Mouse (Mus musculus): Measurements from ENCODE around the gene Gm36079.
"Not testable (repeated sequence)": the region's sequence is repeated elsewhere in the genome, so short reads cannot be mapped to it uniquely, and the experiment has no call there.

The Gm36079 gene

DNA sequence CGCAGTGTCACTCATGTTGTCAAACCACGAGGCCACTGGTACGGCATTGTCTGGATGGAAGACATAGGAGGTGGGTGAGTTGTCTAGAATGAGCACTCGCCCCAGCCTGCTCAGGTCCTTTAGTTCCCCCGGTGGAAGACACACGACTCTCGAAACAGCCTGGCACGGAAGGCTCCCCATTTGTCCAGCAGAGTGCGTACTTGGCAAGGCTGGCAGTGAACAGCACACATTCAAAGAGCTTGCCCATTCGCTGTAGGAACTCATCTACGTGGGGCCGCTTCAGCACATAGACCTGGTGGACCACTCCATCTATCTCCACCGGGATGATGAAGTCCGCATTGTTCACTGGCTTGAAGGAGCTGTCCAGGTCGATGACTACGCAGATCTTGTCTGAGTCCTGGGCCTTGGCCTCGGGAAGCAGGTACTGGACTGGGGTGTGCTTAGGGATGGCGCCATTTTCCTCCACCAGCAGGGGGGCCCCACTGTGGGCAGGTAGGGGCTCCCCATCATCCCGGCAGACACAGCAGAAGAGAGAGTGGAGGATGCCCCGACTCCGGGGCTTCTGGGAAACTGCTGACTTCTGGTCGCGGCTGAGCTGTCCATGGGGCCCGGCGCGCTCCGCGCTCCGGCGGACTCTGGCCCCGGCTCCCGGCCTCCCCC is 11.3 kb downstream of the Gm36079 start:
- not testable (repeated sequence) for DNase-seq (ENCODE audit: low read depth)

DNA sequence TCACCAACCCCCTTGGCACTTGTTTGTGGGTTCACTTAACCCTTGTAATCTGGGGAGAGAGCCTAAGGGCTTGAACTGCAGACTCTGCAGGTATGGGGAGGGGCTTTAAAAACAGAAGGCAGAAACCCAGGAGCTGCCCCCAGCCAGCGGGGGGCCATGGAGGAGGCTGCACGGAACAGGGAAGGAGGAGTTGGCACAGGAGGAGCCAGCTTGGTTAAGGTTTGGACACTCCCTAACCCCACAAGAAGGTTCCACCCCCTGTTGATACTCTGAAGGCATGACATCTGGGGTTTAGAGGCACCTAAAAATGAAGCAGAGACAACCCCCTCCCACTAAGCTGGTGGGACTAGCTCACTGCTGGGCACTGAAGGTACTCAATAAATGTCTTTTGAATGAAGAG is 12.8 kb downstream of the Gm36079 start:
- DNase-seq (ENCODE audit: low read depth) = not testable (repeated sequence)

DNA sequence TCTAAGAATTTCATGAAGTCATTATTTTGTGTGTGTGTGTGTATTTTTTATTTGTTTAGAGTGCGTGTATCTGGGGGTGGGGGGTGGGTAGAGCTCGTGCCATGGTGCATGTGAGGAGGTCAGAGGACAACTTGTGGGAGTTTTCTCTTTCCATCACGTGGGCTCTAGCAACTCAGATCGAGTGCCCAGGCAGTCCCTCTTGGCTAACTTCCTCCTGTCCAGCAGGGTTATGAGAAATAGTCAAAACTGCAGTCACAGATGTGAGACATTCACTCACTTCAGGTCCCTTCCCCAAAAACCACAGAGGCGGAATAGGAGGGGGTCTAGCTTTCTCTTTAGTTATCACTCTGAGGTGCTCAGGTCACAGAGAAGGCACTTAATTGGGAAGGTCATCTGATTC is 13.3 kb downstream of the Gm36079 start:
- DNase-seq (ENCODE audit: low read depth) = not testable (repeated sequence)

DNA sequence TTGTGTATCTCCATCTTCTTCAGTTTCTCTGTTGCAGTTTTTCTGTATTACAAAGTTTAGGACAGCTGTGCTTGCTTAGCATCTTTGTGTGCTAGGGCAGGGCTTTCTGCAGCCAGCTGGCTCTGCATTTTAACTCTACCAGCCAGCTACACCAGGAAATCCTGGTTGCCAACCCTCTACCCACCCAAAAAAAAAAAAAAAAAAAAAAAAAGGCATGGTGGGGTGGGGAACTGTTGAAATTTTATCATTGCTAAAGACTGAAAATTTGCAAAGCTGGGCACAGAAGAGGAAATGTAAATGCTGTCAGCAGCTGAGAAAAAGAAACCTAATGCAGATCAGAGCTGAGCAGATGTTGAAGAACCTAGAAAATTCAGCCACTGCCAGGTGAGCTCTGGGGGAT is 16.7 kb downstream of the Gm36079 start:
- not testable (repeated sequence) for DNase-seq (ENCODE audit: low read depth)

DNA sequence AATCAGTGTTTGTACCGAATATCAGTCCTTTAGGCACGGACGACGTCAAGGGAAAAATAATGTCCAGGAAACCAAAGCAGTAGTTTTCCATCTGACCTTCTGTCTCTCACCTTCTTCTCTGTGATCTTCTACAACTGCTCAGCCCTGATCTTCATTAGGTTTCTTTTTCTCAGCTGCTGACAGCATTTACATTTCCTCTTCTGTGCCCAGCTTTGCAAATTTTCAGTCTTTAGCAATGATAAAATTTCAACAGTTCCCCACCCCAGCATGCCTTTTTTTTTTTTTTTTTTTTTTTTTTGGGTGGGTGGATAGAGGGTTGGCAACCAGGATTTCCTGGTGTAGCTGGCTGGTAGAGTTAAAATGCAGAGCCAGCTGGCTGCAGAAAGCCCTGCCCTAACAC is 27.6 kb downstream of the Gm36079 start:
- DNase-seq (ENCODE audit: low read depth) = not testable (repeated sequence)

DNA sequence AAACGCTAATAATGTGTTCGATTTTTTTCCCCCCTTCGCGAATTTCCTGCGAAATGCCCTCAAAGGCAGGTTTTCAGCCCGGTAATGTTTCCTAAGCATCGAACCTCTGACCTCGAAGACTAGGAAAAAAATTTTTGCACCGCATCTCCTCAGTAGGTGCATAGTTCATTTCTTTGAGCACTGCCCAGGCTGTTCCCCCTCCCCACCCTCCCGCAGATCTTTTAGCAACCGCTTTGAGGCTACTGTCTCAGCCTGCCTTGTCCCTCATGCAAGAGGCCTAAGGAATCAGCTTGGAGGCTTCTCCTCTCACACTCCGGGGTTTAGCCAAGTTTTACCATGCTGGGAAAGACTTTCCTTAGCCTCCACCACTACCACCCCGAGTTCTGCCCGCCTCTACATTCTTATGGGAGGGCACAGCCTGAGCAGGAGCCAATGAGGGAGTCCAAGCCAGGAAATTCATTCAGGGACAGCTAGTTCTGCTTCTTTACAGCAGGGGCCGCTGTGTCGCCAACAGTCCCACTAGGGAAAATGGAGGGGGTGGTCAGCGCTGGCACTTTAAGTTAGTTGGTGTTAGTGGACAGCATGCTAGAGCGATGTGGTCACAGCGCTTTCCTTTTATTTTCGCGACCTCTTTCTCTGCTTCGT is 28.2 kb downstream of the Gm36079 start:
- not testable (repeated sequence) for DNase-seq (ENCODE audit: low read depth)

DNA sequence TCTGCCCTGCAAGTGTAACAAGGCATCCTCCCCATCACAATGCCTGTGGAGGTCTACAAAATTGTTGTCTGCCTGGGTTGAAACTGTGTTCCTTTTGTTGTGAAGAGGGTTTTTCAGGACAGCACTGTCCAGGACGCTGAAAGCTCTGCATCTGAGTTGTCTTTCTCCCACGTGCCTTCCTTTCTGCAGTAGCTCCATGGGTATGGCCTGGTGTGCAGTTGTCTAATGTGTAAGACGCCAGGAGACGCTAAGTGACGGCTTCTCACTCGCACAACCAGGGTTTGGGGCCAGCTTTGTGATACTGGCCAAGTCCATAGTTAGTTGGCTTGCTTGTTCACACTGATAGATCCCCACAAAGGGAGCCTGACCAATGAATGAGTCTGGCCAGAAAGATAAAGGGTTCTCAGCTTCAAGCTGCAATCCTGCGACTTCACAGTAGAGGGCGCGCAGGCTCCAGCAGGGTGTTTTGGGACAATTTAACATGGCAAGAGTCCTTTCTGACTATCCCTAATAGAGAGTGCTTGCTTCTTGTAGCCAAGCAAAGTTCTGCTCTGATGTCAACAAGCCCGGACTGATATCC is 34.8 kb downstream of the Gm36079 start:
- not testable (repeated sequence) for DNase-seq (ENCODE audit: low read depth)

DNA sequence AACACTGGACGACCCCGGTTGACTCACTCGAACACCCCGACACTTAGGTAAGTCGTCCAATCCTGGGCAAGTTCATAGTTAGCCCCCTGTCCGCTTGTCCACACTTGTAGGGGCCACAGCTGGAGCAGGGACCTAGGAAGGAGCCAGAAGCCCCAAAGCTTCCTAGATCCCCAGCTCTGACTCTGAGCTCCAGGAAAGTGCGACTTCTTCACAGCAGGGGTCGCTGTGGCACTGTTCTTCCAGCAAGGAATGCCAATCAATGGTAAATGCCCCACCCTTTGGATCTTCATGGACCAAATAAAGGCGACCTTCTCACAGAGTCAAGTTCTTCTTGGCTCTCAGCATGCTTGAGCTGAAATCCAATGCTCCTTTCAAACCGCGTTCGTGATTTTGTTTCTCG is 35.5 kb downstream of the Gm36079 start:
- DNase-seq (ENCODE audit: low read depth) = not testable (repeated sequence)
